Mouse (Mus musculus) urinary bladder, postnatal 14 days (tissue): ENCODE results near the gene Tk1.
A peak's percentile ranks its signal among the peaks of the same experiment; 100 is the strongest.
"Not testable (repeated sequence)": the region's sequence is repeated elsewhere in the genome, so short reads cannot be mapped to it uniquely, and the experiment has no call there.

ENCODE experiments used
- DNase-seq: peaks from one replicate; pipeline ENCODE4 v3.0.0; 2021; ENCODE audit warnings: low spot score

Tk1 gene

DNA sequence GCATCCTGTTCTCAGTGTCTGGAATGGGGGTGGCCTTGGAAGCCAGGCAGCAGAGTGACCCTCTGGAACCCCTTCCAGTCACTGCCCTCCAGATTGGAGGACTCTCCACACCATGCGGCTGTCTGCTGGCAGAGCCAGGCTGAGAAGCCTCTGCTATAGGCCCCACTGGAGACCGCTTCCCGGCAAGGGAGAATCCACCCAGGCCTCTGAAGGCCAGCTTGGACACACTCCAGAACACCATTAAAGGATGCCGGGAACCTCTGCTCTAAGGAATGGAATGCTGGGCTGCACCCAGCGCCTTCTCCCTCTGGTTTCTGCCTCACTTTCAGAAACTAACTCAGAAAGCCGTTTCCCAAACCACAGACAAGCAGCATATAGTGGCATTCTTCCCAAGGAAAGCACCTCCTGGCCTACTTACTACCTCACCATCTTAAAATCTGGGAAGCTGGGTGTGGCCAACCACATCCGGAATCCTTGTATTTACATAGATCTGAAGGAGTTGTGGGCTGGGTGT lies 3.1 kb downstream of the Tk1 start:
- DNase-seq = peak; percentile 59

DNA sequence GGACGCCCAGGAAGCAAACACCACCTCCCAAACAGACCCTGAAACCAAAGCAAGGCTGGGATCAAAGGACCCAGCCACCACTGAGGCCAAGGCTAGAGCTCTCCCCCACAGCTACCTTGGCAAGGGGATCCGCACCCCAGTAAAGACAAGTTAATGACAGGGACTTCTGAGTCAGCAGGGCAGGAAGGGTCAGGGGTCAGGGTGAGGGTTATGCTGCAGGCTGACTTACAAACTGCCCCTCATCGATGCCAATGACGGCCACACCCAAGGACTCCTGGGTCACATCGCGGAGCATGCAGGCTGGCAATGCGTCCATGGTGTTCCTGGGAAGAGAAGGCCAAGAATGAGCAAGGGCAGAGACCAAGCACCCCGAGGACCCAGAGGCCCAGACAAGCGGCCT lies 4.0 kb downstream of the Tk1 start:
- no peak for DNase-seq

GRCm38 (mm10) chr11:117820173-117820572 lies 5.7 kb downstream of the Tk1 start:
- no peak for DNase-seq

DNA sequence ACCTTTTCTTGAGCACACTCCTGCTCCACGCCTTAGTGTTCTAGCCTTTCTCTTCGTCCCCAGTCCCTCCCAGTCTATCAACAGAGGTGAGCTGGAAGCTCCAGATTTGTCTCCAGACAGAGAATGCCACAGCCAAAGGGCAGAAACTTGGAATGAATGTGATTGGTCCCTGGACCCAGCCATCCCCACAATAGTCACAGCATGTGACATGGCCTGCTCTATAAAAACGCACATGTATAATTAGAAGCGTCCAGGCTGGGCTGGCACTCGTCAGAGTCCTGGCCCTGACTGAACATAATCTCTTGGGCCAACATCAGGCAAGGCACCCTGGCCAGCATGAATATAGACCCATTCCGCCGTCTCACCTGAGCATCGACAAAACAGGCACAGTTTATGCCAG lies 6.8 kb downstream of the Tk1 start:
- DNase-seq = no peak

DNA sequence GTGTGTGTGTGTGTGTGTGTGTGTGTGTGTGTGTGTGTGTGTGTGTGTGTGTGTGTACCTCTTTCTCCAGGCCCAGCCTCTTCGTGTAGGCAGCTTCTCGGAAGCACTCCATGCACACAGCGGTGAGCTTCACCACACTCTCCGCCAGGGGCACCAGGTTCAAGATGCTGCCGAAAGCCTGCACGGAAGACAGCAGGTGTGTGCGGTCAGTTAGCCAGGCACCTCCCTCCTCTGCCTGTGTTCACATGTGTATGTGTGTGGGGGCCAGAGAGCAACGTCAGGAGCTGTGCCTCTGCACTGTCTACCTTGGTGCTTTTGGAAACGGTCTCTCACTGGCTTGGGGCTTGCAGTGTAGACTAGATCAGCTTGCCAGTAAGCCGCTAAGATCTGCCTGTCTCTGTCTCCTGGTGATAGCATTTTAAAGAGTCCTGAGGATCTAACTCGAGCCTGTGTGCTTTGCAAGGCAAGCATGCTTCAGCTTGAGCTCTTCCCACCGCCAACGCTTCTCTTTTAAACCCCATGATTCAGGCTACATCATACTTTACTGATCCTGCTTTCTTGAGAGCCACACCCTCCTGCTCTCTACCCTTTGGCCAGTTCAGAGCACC lies 9.4 kb downstream of the Tk1 start:
- DNase-seq = no peak

- not testable (repeated sequence) for DNase-seq
These were observed 10.0 kb downstream of the Tk1 start for GRCm38 (mm10) chr11:117815850-117816249.

DNA sequence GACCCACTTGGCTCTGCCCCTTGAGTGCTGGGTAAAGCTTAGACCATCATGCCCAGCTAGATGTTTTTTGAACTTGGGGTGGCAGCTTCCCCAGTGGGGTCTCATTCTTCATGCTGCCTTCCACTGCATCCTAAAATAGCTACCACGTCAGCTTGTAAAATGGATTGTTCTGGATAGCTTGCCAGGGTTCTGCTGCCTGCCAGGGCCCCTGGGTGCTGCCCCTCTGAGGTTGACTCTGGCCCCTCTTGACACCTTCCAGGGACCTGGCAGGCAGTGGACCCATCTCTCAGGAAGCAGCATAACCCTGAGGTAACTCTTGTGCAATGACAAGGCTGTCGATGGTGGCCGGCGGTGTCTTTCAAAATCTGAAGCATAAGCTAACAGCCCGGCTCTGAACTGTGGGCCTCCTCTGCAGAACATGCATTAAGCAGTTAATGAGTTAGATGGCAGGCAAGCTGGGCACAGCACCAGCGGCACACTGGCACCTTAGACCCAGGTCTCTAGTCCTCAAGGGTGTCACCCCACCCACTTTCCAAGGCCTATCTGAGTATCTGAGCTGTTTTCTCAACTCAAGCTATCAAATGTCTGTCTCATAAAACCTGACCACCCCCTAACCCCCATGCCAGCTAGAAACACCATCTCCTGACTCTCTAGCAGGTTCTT lies 11.1 kb downstream of the Tk1 start:
- no peak for DNase-seq

GRCm38 (mm10) chr11:117813867-117814266 lies 12.0 kb downstream of the Tk1 start:
- no peak for DNase-seq

GRCm38 (mm10) chr11:117810401-117811046 lies 15.4 kb downstream of the Tk1 start:
- DNase-seq = peak; percentile 94

DNA sequence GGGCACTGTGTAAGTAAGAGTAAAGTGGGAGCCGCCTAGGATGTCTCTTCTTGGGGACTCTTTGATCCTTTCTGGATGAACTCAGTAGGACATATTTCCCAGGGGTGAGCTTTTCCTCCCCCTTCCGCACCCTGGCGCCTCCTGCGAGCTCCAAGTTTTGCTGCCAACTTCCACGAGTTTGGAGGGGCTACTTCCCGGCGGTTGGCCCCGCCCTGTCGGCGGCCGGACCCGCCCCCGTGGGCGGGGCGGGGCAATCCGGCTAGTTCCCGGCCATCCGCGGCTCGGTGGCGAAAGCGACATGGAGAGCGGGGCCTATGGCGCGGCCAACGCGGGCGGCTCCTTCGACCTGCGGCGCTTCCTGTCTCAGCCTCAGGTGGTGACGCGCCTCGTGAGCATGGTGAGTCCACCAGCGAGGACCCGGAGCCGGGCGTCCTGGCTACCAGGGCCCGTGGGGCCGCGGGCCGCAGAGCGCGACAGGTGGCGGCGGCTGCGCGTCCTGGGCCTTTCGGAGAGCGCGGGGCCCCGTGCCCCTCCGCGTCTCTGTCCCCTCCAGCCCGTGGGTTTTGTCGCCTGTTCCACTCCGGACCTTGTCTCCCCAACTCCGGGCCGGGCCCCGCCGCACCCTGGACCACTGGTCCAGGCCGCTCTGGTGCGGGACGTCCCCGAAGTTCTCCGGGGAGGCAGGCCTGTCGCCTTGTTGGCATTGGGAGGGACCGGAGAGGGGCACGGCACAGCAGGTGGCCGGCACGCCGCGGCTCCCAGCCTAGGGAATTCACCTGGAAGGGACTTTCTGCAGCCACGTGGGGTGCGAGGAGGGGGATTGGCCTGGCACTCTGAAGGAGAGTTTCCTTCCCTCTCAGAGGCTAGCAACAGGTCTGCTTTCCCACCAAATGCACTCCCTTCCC lies 16.2 kb downstream of the Tk1 start, which contains the start of the genes Gm20708 and Syngr2:
Gene Gm20708, plus strand, starts transcription at position 262 of the 905 bp plus-strand sequence.
Gene Syngr2, plus strand, starts transcription at position 262 of the 905 bp plus-strand sequence.
- DNase-seq = peak; percentile 77

DNA sequence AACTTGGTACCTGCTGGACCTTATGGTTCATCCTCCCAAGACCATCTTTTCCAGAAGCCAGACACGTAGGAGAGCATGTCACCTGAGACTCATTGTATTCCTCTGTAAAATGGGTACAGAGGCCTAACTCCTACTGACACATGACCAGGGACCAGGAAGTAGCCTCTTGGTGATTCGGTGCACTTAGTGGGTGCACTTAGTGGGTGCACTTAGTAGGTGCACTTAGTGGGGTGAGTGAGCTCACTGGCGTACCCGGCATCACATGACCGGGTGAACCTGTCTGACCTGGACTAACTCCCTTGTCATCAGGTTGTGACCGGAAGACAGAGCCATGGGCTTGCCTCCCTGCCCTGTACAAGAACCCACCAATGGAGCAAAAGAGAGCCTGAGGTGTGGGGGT lies 19.1 kb downstream of the Tk1 start:
- DNase-seq = no peak

- no peak for DNase-seq
These were observed 22.7 kb downstream of the Tk1 start for GRCm38 (mm10) chr11:117803166-117803688.

DNA sequence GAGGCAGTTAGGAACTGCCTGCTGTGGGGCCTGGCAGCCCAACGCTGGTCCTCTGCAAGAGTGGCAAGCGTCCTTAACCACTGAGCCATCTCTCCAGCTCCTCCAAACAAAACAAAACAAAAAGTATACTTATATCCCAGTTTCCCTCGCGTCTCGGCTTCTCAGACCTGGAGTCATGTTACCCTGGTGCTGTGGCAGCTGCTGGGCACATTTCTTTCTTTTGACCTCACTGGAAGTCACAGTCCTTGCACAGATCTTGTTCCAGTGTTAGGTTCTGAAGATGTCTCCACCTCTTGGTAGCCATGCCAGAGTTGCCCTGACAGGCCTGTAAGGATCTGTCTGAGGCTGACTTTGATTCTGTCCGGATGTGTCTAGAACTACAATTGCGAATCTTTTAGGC lies 24.2 kb downstream of the Tk1 start:
- no peak for DNase-seq

- no peak for DNase-seq
These were observed 25.9 kb downstream of the Tk1 start for GRCm38 (mm10) chr11:117800038-117800437.

- DNase-seq = no peak
These were observed 26.7 kb downstream of the Tk1 start for GRCm38 (mm10) chr11:117799174-117799573.

DNA sequence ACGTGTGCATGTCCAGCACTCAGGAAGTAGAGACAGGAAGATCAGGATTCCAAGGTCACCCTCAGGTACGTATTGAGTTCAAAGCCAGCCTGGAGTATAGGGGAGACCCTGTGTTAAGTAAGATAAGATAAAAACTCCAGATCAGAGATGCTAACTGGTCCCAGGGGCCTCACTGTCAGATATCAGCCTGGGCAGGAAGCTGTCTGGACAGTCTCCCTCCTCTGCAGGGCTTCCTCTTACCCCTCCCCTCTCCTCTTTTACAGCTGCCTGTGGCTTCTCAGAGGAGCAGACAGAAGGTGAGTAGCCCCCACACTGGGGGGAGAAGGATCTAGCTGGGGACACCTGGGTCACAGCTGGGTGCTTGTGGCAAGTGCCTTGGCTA lies 27.7 kb downstream of the Tk1 start:
- DNase-seq = no peak

GRCm38 (mm10) chr11:117797511-117798159 lies 28.3 kb downstream of the Tk1 start, which contains the start of gene 6030468B19Rik:
Gene 6030468B19Rik (plus strand): TSS chr11:117797660.
- DNase-seq = no peak

- DNase-seq = no peak
These were observed 28.9 kb downstream of the Tk1 start for GRCm38 (mm10) chr11:117796954-117797353.

DNA sequence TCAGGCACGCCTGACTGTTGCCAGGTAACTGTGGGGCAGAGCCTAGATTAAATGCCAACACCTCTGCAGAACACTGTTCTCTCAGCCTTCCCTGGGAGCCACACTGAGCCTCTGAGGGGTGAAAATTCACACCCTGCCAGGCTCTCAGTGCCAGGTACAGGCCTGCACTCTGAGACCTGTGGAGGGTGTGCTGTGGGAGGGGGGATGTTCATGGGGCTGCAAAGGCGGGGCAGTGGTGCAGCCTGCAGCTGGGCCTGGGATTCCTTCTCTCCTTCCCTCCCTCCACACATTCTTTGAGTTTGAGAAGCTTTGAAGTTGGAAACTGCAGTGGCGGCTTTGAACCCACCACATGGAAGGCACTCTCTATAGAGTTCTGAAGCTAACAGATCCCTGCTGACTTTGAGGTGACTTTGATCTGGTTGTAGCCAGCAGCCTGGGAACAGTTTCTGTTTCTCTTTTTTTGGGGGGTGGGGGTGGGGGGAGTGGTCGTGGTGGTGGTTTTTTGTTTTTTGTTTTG lies 31.8 kb downstream of the Tk1 start:
- DNase-seq = no peak

- DNase-seq = peak; percentile 89
These were observed 33.5 kb downstream of the Tk1 start for GRCm38 (mm10) chr11:117792281-117792888.

DNA sequence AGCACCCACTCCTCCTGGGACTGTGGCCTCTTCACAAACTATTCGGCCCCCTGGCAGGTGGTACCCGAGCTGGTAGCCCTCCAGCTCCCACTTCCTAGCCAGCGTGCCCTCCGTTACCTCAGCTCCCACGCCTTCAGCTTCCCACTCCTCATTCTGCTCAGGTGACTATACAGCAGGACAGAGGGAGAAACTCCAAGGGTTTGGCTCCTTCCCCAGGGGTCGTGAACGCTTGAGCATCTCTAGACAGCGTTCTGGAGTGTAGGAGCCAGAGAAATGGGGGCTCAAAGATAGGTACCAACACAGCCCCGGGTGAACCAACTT lies 34.5 kb downstream of the Tk1 start:
- no peak for DNase-seq
